Mouse (Mus musculus): ENCODE measurements at regions not wholly inside any gene's neighbourhood (a gene's known extent, or its start where the extent isn't known, plus 50 kb on each side); places are given as distances from the start of the nearest gene placed in this dataset.

DNA sequence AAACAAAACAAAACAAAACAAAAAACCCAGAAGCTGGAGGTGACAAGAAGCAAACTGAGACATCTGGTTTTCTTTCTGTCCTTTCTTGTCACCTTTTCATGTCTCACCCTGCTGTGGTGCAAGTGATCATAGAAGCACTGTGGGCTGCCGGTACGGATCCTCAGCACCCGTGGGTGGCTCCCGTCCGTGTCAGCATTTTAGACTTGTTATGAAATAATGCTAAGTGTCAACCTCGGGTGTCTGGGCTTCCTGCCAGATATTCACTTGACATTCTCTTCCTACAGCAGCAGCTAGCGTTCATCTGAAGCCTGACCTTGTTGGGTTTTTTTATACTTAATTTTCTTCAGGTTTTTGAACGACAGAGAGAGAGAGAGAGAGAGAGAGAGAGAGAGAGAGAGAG is 404.7 kb downstream of the Pla2g4a start:
- DNase-seq = peak; percentile 66 to 70

DNA sequence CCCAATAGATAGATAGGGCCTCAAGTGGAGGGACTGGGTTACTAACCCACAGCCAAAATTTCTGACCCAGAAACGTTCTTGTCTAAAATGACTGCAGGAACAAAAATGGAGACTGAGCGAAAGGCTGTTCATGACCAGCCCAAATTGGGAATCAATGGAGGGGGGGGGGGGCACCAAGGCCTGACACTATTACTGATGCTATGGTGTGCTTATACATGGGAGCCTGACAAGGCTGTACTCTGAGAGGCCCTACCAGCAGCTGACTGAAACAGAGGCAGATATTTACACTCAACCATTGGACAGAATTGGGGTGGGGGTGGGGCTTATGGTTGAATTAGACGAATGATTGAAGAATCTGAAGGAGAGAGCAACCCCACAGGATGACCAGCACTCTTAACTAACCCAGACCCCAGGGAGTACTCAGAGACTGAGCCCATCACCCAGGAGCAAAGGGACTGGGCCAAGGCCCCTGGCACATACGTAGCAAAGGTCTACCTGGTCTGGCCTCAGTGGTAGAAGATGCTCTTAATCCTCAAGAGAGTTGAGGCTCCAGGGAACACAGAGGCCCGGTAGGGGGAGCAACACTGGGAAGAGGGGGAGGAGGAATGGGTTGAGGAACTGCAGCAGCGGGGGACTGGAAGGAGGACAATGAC is 405.6 kb downstream of the Pla2g4a start:
- no peak for DNase-seq

DNA sequence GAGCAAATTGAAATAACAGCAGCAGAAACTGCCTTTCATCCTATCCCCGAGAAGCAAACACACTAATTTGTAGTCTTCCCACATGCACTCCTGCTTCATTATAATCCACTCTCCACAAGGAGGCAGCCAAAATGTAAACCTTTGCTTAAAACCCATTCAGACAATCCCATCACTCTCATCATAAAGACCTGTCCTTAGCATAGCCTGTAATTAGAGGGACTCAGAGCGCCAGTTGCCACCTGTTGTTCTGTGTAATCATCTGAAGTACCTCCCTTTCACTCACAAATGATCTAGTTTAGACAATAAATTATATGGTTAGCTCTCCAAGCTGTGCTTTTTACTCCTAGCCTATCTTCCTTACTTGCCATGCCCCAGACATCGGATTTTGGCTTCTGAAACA is 415.0 kb downstream of the Pla2g4a start:
- no peak for DNase-seq

DNA sequence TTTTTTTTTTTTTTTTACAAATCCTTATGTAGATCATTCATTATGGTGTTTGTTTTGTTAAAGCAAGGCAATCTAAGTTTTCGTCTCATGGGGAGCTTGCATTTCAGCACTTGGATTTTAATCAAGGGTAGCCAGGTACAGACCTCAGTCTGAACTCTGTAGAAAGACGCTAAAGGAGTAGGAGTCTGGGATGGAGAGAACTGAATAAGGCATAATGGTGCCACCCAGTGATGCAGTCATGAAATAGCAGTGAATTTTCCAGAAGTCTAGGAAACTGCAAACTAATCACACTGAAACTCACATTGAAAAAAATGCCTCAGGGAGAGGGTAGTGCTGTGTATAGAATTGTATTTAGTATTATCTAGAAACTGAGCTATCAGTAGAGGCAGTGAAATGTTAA is 419.7 kb downstream of the Pla2g4a start:
- DNase-seq = peak; percentile 42 to 59

DNA sequence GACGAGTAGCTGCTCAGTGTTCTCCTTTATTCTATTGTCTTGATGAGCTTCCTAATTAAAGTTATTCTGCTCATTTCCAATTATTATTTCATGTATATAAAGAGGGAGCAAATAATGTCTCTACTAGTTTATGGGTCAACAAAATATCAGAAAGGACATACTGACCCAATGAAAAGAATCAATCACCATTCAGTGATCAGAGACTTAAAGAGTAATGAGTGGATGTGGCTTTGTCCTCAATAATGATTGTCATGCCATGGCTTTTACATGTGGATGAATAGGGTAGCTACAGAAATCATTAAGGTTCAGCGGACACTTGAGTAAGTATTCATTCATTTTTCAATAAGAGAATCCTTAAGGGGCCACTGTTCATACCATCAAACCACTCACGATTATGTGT is 427.4 kb downstream of the Pla2g4a start:
- no peak for DNase-seq
